Mouse (Mus musculus) adipocyte (in vitro differentiated cells): ENCODE data around the gene Amigo1.
"Not testable (repeated sequence)": the region's sequence is repeated elsewhere in the genome, so short reads cannot be mapped to it uniquely, and the experiment has no call there.

Source experiments
- DNase-seq: peaks from one replicate; pipeline ENCODE4 v3.0.0-alpha.2; 2016; ENCODE audit warnings: low spot score

Gene Amigo1

DNA sequence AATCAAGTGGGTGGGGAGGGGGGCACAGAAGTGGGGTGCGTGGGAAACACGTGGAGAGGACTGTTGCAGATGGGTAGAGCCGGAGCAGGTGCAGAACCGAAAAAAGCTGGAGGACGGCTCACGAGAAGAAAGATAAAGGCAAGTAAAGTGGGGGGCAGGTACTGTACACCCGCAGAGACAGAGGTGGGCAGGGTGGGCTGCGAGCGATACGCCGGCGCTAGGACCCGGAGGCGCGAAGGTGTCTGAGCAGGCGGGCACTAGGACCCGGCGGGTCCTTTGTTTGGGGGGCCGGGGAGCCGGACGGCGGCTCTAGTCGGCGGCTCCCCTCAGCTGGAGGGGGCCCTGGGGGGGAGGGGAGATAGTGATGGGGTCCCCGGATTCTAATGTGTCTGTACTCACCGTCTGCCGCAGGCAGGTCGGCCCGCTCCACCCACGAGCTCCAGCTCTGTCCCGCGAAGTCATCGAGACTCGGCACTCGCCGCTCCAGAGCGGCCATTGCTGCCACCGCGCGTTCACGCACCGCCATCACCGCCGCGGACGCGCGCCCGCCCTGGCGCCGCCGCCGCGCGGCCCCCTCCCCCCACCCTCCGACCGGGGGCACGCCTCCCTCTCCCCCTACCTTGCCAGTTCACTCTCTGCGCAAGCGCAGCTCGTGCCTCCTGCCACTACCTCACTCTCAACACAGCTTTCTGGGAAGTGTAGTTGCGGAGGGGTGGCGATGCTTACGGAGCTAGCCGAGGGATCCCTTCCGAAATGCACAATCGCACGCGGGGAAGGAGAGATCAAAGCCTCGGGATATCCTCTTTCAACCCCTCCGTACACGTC, 24.0 kb downstream of the Amigo1 start:
- peak; percentile 98 for DNase-seq

DNA sequence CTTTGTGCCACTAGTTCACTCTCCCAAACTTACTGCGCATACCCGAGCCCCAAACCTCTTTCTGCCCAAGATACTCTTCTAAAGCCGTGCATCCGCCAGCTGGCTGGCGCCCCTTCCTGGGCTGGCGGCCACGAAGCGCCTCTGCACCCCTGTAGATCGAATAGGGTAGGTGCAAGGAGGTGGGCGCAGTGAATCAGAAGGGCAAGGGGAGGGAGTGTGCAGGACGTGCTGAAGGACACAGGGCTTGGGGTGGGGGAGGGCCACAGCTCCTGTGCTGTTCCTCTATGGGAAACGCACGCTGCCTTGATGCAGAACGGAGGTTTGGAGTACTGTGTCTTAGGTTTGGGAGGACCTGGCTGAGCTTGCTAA, 24.6 kb downstream of the Amigo1 start, which contains the start of gene Atxn7l2:
Atxn7l2 (minus strand) TSS at position 164 of the 369 bp plus-strand sequence.
- no peak for DNase-seq

DNA sequence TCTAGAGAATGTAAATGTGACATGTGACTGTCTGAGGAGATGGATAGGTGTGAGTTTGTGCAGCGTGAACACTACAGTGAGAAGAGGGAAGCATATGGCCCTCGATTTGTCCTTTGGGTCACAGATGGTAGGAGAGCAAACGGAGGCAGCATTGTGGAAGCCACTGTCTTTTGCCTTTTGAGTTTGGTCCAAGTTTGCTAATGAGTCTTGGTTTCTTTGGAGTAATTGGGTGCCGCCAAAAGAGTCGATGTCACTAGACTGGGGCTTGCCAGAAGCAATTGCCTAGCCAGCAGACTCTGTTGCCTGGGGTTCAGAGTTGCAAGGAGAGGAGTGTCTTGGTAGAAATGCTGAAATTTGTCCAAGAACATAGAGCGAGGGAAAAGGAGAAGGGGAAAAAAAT, 25.7 kb downstream of the Amigo1 start:
- no peak for DNase-seq

DNA sequence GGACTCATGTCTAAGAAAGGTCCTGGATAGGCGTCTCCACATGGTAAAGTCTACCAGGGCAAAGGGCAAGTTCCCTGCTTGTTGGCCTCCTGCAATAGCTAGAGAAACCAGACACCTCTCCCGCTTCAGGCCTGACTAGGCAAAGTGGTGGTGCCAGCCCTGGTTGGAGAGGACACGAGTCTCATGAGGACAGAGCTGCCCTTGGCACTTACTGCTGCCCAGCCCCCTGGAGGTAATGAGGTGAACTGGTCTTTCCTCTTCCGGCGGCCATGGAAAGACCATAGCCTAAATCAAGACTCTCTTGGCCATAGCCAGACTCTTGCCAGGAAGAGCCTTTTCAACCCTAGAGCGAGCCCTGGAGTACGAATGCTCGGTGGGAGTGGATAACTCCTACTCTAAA, 26.3 kb downstream of the Amigo1 start:
- DNase-seq: peak; percentile 73

DNA sequence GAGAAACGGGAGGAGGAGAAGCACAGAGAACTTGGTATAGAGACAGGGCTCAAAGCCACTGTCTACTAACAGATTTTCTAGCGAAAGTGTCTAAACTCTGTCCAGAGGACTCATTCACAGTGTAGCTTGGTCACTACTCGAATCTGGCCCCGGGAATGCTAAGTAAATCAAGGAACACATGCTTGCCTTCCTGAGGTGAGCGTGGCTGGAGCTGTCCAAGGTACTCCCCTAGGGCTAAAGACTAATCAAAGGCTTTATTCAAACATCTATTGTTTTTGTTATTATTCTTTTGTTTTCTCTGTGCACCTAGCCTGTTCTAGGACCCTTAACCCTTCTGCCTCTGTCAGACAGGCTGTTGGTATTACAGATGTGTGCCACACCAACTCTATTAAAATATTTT, 28.6 kb downstream of the Amigo1 start:
- DNase-seq: peak; percentile 67

DNA sequence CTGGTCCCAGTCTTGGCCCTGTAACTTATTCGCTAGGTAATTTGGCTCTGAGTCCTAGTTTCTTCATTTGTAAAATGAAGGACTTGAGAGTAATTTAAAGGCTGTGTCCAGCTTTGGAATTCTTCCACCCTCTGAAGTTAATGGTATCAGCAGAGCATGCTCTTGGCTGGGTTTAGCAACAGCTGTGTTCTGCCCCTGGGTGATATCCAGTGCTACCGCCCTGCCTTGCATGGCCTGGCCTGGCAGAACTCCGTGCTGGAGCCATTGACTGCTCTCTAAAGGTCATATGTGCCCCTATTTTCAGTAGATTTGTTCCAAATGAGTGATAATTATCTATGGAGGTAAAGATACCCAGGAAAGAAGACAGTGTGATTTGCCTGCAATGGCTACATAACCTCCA, 34.5 kb downstream of the Amigo1 start:
- DNase-seq: peak; percentile 30

GRCm38 (mm10) chr3:108225711-108226557, 39.8 kb downstream of the Amigo1 start:
- DNase-seq: no peak

- no peak for DNase-seq
Observed at GRCm38 (mm10) chr3:108226558-108227350, 40.6 kb downstream of the Amigo1 start, which contains the start of gene Sypl2. Gene Sypl2 (minus strand): TSS chr3:108226648.

GRCm38 (mm10) chr3:108227521-108227920, 41.4 kb downstream of the Amigo1 start:
- DNase-seq: no peak

DNA sequence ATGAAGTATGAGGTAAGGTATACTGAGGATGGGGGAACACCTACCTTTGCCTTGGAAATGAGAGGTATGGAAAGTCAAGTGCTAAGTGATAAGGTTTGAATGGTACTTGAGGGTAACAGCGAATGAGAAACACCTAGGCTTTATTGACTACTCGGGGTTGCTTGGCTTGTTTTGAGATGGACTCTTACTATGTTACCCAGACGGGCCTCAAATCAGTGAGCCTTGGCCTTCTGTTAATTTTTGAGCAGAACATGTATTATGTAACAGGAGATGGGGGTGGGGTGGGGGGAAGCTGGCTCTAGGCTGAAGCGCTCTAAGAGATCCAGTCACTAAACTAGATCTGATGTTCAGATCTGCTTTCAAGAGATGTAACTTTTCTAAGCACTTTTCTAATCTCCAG, 45.5 kb downstream of the Amigo1 start:
- DNase-seq: no peak

DNA sequence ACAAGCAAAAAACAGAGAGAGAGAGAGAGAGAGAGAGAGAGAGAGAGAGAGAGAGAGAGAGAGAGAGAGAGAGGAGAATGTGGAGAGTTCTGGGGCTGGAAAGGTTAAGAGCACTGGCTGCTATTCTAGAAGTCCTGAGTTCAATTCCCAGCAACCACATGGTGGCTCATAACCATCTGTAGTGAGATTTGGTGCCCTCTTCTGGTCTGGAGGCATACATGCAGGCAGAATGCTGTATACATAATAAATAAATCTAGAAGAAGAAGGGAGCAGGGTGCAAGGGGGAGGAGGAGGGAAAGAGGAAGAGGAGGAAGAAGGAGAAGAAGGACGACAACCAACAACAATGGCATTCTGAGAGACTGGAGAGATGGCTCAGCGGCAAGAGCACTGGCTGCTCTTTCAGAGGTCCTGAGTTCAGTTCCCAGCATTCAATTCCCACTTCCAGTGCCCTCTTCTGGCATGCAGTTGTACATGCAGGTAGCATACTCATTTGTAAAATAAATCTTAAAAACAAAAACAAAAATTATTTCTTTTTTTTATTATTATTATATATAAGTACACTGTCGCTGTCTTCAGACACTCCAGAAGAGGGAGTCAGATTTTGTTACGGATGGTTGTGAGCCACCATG, 51.5 kb downstream of the Amigo1 start:
- not testable (repeated sequence) for DNase-seq

DNA sequence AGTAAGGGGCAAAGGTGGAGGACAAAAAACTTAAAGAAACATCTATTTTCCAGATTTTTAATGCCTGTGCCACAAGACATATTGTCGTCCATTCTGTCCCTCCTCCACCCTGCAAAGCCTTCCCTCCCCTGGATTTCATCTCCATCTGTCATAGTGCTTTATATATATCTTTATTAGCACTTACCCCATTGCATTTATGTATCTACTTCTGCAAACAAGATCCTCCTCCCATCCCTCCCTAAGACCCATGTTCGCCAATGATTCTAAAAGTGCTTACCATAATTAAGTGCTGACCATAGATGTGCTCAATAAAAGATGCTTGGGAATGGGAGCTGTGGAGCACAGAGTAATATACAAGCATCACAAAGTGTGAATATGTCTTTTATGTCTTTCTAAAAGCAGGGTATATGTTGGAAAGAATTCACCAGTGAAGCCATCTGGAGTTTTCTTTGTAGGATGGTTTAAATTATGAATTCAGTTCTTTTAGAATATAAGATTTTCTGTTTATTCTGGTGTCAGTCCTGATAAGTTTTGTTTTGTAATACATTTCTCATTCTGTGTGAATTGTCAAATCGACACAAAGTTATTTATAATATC, 55.2 kb downstream of the Amigo1 start:
- DNase-seq: no peak
